Mouse (Mus musculus) lung, embryonic 14.5 days (tissue): Measurements from ENCODE around the gene Hpcal4. TPM values are rescaled to one million over a fixed set of nuclear protein-coding genes. Genes with fewer than 3 reads are reported as not detected.

Experiments used
- ATAC-seq: fragments of 200-750 bp; cut with Nextera tagmentation; 2 replicates; pipeline ENCODE4 v1.8.0; 2017; ENCODE audit warnings: mild to moderate bottlenecking, moderate TSS enrichment, moderate library complexity; ENCODE audit not compliant: insufficient read depth
- DNase-seq: peaks from one replicate; pipeline ENCODE4 v3.0.0-alpha.2; 2015
- H3K27ac ChIP-seq: fragments of 300-500 bp; sonication (generic); 2 replicates; pipeline ENCODE4 v1.5.1; 2014; ENCODE audit warnings: low read depth, mild to moderate bottlenecking, moderate library complexity
- H3K27me3 ChIP-seq: fragments of 300-500 bp; sonication (generic); 2 replicates; pipeline ENCODE4 v1.6.1; 2014; ENCODE audit warnings: low read length, control low read depth; ENCODE audit not compliant: insufficient read depth
- H3K36me3 ChIP-seq: fragments of 300-500 bp; sonication (generic); 2 replicates; pipeline ENCODE4 v1.6.1; 2014; ENCODE audit warnings: control low read depth; ENCODE audit not compliant: insufficient read depth
- H3K4me1 ChIP-seq: fragments of 300-500 bp; sonication (generic); 2 replicates; pipeline ENCODE4 v1.6.1; 2014; ENCODE audit warnings: antibody characterized with exemption, control low read depth; ENCODE audit not compliant: insufficient read depth
- H3K4me2 ChIP-seq: fragments of 300-500 bp; sonication (generic); 2 replicates; pipeline ENCODE4 v1.6.1; 2014; ENCODE audit warnings: mild to moderate bottlenecking
- H3K4me3 ChIP-seq: fragments of 300-500 bp; sonication (generic); 2 replicates; pipeline ENCODE4 v1.5.1; 2014; ENCODE audit warnings: low read depth, low read length
- H3K9ac ChIP-seq: fragments of 300-500 bp; sonication (generic); 2 replicates; pipeline ENCODE4 v1.6.1; 2014
- H3K9me3 ChIP-seq: fragments of 300-500 bp; sonication (generic); 2 replicates; pipeline ENCODE4 v1.6.1; 2016; ENCODE audit warnings: low read depth, low read length, control low read depth
- CTCF ChIP-seq: IDR thresholded peaks from 2 replicates; pipeline ENCODE4 v1.5.1; 2016; ENCODE audit warnings: antibody characterized with exemption, low read depth
- WGBS: fragments of 180-500 bp; shearing (Covaris S2); extraction: QIAGEN DNeasy Blood & Tissue Kit; methylation state at CpG from one replicate; pipeline ENCODE4 v1.1.7; 2014; 5-methylcytosine and 5-hydroxymethylcytosine counted together
- polyA plus RNA-seq: library from polyadenylated mRNA; unstranded; fragments of >200 nt; fragmentation: Nextera tagmentation; extraction: Ambion mirVana; gene quantifications from 2 replicates; pipeline ENCODE4 v1.2.1, GENCODE M21; 2014

Hpcal4 gene
- polyA plus RNA-seq, 1 experiment from 2014 or later, result 0.37 TPM

GRCm38 (mm10) chr4:123201186-123202093, 18.4 kb downstream of the Hpcal4 start, which contains the start of gene Nt5c1a:
Nt5c1a (plus strand) TSS chr4:123201504.
- Histone ChIP-seq H3K27me3 (peaks cover 34% of the 10 kb centered on the region), H3K4me1 (no peaks in the 10 kb centered on the region), H3K9ac (peak within 1 kb of the TSS; percentile 36), H3K27ac (no peak within 1 kb of the TSS), H3K9me3 (no peaks in the 10 kb centered on the region), H3K4me2 (peak within 1 kb of the TSS; percentile 60), H3K4me3 (peak within 1 kb of the TSS; percentile 35), H3K36me3 (no peaks in the 10 kb centered on the region)
- WGBS, result 2% methylated on average over 58 of the region's 58 CpGs
- no peak for TF ChIP-seq CTCF
- ATAC-seq (peak; percentile 35; the same call in 1 of the 2 replicates), DNase-seq (peak; percentile 17)

GRCm38 (mm10) chr4:123202094-123202420, 19.0 kb downstream of the Hpcal4 start:
- no peaks in the 10 kb centered on the region for H3K36me3 ChIP-seq
- ATAC-seq (no peak), DNase-seq (no peak)
- no peak overlapping the region for H3K27ac ChIP-seq
- no peak for TF ChIP-seq CTCF
- no peaks in the 10 kb centered on the region for H3K4me1 ChIP-seq
- peaks cover 31% of the 10 kb centered on the region for H3K27me3 ChIP-seq
- H3K9me3 ChIP-seq, result no peaks in the 10 kb centered on the region
- no peak overlapping the region for H3K4me3 ChIP-seq
- peak overlapping the region; percentile 60; the same call in 1 of the 2 replicates for H3K4me2 ChIP-seq
- 9% methylated on average over 8 of the region's 8 CpGs for WGBS
- no peak overlapping the region for H3K9ac ChIP-seq

- TF ChIP-seq CTCF, result no peak
- no peak overlapping the region for H3K9ac ChIP-seq
- no peaks in the 10 kb centered on the region for H3K36me3 ChIP-seq
- ATAC-seq, result no peak
- WGBS, result 61% methylated on average over 5 of the region's 5 CpGs
- no peaks in the 10 kb centered on the region for H3K9me3 ChIP-seq
- no peak overlapping the region for H3K4me3 ChIP-seq
- no peak for DNase-seq
- no peak overlapping the region for H3K27ac ChIP-seq
- H3K4me2 ChIP-seq, result no peak overlapping the region
- H3K27me3 ChIP-seq, result peaks cover 9% of the 10 kb centered on the region; the same call in 1 of the 2 replicates
- H3K4me1 ChIP-seq, result no peaks in the 10 kb centered on the region
Observed at GRCm38 (mm10) chr4:123207337-123207736, 24.3 kb downstream of the Hpcal4 start.

- Histone ChIP-seq H3K4me3 (no peak overlapping the region), H3K4me1 (no peaks in the 10 kb centered on the region), H3K27ac (no peak overlapping the region), H3K9me3 (no peaks in the 10 kb centered on the region), H3K27me3 (no peaks in the 10 kb centered on the region; the same call in 1 of the 2 replicates), H3K36me3 (no peaks in the 10 kb centered on the region), H3K9ac (no peak overlapping the region), H3K4me2 (no peak overlapping the region)
- ATAC-seq (no peak), DNase-seq (no peak)
- no peak for TF ChIP-seq CTCF
- WGBS, result 53% methylated on average over 8 of the region's 8 CpGs
Observed at GRCm38 (mm10) chr4:123210996-123211395, 28.0 kb downstream of the Hpcal4 start.

- no peak overlapping the region for H3K27ac ChIP-seq
- H3K9ac ChIP-seq, result no peak overlapping the region
- no peaks in the 10 kb centered on the region for H3K4me1 ChIP-seq
- WGBS, result 42% methylated on average over 5 of the region's 5 CpGs
- no peak overlapping the region for H3K4me3 ChIP-seq
- H3K27me3 ChIP-seq, result no peaks in the 10 kb centered on the region; the same call in 1 of the 2 replicates
- TF ChIP-seq CTCF, result no peak
- no peaks in the 10 kb centered on the region for H3K36me3 ChIP-seq
- no peaks in the 10 kb centered on the region for H3K9me3 ChIP-seq
- ATAC-seq, result no peak
- DNase-seq, result no peak
- H3K4me2 ChIP-seq, result no peak overlapping the region
Observed at GRCm38 (mm10) chr4:123211453-123211852, 28.4 kb downstream of the Hpcal4 start.

GRCm38 (mm10) chr4:123212330-123212729, 29.3 kb downstream of the Hpcal4 start:
- TF ChIP-seq CTCF, result no peak
- WGBS, result 37% methylated on average over 2 of the region's 2 CpGs
- no peak for ATAC-seq
- H3K9me3 ChIP-seq, result no peaks in the 10 kb centered on the region
- H3K27ac ChIP-seq, result no peak overlapping the region
- DNase-seq, result no peak
- H3K4me1 ChIP-seq, result no peaks in the 10 kb centered on the region
- no peak overlapping the region for H3K4me2 ChIP-seq
- H3K27me3 ChIP-seq, result no peaks in the 10 kb centered on the region; the same call in 1 of the 2 replicates
- no peak overlapping the region for H3K4me3 ChIP-seq
- no peak overlapping the region for H3K9ac ChIP-seq
- no peaks in the 10 kb centered on the region for H3K36me3 ChIP-seq

- Histone ChIP-seq H3K9ac (no peak overlapping the region), H3K9me3 (no peaks in the 10 kb centered on the region), H3K4me2 (no peak overlapping the region), H3K27me3 (no peaks in the 10 kb centered on the region; the same call in 1 of the 2 replicates), H3K4me1 (no peaks in the 10 kb centered on the region), H3K27ac (no peak overlapping the region), H3K4me3 (no peak overlapping the region), H3K36me3 (no peaks in the 10 kb centered on the region)
- ATAC-seq (no peak), DNase-seq (no peak)
- no peak for TF ChIP-seq CTCF
- WGBS, result 93% methylated on average over 9 of the region's 9 CpGs
Observed at GRCm38 (mm10) chr4:123213975-123214374, 30.9 kb downstream of the Hpcal4 start.
